Mouse (Mus musculus) cortical plate, adult 2 months (tissue): ENCODE data around the gene Plekhg1.

ENCODE experiments used
- CTCF ChIP-seq: fragments of 200-500 bp; IDR thresholded peaks from 2 replicates; pipeline ENCODE4 v1.5.1; 2011; ENCODE audit warnings: mild to moderate bottlenecking, control low read depth, low read length; ENCODE audit not compliant: insufficient read depth; ENCODE audit errors: extremely low read depth
- POLR2A ChIP-seq: fragments of 200-500 bp; IDR thresholded peaks from 2 replicates; pipeline ENCODE4 v1.6.1; 2011; ENCODE audit warnings: mild to moderate bottlenecking, low read length, control low read depth; ENCODE audit not compliant: insufficient read depth; ENCODE audit errors: extremely low read depth

GRCm38 (mm10) chr10:3730314-3730713 lies 9.8 kb upstream of the Plekhg1 start:
- TF ChIP-seq POLR2A (no peak), CTCF (no peak)
